Mouse (Mus musculus): ENCODE measurements around the gene Inip.
"Not testable (repeated sequence)": the region's sequence is repeated elsewhere in the genome, so short reads cannot be mapped to it uniquely, and the experiment has no call there.

Inip gene

GRCm38 (mm10) chr4:59808396-59808795, 7.0 kb upstream of the Inip start:
- peak; percentile 69 for DNase-seq (ENCODE audit: low read depth, low spot score)

- no peak for DNase-seq (ENCODE audit: low read depth, low spot score)
These were observed 6.1 kb upstream of the Inip start for GRCm38 (mm10) chr4:59807521-59807920.

DNA sequence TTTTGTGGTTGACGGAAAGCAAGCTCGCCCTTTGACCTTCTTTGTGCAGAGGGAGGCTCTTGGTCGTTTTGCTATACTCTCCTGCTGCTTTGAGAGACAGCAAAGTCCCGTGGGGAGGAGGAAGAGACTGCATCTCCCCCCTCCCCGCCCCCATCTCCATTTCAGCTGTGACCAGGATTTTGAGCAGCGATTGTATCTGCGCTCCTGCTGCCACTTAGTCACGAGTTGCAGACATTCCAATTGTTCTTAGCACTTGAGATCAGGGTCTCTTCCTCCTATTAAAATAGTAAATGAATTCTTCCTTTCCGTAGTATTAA, 5.4 kb upstream of the Inip start:
- DNase-seq (ENCODE audit: low read depth, low spot score) = no peak

DNA sequence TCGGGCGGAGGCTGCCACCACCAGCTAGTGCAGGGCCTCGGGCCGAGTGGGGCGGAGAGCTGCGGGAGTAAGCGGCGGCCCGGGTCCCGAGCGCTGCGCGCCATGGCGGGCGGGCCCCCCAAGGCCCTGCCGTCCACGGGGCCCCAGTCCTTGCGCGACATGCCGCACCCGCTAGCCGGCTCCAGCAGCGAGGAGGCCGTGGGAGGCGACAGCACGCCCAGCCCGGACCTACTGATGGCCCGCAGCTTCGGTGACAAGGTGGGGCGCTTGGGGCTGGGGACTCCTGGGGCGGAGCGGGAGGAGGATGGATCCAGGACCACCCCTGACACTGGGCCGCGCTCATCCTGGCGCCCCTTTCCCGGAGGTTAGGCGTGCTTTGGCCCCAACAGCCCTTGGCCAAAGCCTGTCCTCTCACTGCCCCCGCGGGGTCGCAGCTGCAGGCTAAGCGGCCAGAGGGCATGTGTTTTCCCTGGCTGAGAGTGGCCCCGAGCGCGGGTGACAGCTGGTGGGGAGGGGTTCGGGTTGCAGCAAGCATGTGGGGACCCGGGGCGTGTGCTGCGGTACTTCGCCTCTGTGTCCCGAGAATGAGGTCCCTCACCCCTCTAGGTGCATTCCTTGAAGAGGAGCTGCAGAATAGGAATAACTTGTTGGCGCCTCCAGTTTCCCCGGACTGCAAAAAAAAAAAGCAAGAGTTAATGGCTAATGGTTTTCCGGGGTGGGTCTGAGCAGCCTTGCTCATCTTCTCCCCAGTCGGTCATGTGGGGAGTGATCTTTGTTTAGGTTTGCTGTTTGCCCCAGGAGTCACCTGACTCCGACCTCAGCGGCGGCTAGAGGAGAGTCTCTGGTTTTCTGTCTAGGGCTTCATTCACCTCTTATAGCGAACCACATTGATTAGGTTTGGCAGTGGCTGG, 4.8 kb upstream of the Inip start:
- DNase-seq (ENCODE audit: low read depth, low spot score) = peak; percentile 79

DNA sequence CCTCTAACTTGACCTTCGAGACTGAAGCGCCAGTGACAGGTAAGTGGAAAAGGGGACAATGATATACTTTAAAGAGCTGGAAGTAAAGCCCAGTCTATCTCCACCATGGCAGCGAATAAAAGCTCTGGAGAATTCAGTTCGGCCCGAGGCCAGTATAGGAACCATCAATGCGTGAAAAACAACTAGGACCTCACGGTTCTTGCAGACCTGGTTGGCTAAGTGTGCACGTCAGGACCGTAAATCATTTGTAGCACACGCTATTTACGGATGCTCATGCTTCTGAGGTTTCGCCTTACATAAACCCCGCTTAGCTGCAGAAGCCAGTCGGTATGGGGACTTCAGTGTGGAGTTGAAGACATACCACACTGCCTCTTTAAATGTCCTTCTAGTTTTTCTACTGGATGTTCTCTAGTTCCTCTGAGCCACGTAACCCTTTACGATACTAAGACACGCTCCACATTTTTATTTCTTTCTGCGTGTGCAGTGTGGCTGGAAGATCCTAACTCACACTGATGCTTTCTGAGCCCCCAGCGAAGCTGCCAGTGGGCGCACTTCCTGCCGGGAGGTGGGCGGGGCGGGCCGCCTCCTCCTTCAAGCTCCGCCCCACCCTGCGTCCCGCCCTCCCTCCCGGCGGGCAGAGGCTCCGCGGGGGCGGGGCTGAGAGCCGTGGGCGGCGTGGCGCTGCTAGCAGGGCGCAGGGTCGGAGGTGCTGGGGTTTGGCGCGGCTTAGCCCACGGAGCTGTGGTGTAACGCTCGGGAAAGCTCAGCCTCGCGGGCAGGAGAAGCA, 4.0 kb upstream of the Inip start, which contains the start of gene Snx30:
Gene Snx30 (plus strand): TSS at position 660 of the 787 bp plus-strand sequence.
- peak; percentile 88 for DNase-seq (ENCODE audit: low read depth, low spot score)

DNA sequence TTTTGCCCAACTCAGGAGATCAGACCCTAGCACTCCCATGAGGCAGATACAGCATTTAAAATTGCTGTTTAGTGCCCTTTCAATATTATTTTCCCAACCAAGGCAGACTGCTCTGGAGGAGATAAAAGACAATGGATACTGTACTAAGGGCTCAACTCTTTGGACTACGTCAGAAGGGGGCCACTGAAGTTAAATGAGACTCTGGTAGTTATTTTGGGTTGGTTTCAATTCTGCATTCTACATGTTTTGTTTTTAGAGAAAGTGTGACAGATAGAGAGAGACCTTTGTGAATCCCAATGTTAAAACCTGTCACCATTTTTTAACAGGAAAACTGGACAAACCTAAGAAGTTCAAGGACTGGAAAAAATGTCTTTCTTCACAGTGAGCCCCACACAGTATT, 3.4 kb upstream of the Inip start:
- DNase-seq (ENCODE audit: low read depth, low spot score) = no peak

GRCm38 (mm10) chr4:59803358-59803757, 2.0 kb upstream of the Inip start:
- DNase-seq (ENCODE audit: low read depth, low spot score) = no peak

DNA sequence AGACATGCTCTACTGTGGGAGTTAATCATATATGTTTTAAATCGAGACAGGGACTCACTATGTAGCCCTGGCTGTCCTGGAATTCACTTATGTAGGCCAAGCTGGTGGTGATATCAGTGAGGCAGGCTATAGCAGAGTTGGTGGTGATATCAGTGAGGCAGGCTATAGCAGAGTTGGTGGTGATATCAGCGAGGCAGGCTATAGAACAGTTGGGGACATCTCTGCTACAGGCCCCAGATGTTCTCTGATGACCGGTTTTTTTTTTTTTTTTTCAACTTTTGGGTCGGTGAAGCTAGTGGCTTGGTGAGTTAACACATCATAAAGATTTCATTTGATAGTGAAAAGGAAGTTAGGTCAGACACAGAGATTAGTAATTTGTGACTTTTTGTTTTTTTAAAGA, 1.4 kb upstream of the Inip start:
- no peak for DNase-seq (ENCODE audit: low read depth, low spot score)

GRCm38 (mm10) chr4:59802107-59802506, 718 bp upstream of the Inip start:
- DNase-seq (ENCODE audit: low read depth, low spot score) = no peak

DNA sequence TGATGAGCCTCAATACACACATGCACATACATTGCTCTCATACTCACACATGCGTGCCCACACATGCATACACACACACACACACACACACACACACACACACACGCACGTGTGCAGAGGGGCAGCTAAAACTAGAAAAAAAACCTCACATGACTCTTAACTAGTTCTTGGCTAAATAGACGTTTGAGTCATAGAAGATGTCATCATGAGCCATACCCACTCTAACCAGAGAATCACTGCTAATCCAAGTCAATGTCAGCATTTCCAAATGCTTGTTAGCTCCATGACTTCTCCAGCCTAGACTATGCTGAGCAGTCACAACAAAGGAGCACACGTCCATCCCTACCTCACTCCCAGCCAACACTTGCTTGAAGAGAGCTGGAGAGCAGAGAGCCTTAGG, 1.2 kb downstream of the Inip start:
- DNase-seq (ENCODE audit: low read depth, low spot score) = no peak

GRCm38 (mm10) chr4:59795788-59796455, 5.5 kb downstream of the Inip start:
- DNase-seq (ENCODE audit: low read depth, low spot score) = no peak

GRCm38 (mm10) chr4:59794116-59794515, 7.3 kb downstream of the Inip start:
- DNase-seq (ENCODE audit: low read depth, low spot score) = peak; percentile 70

DNA sequence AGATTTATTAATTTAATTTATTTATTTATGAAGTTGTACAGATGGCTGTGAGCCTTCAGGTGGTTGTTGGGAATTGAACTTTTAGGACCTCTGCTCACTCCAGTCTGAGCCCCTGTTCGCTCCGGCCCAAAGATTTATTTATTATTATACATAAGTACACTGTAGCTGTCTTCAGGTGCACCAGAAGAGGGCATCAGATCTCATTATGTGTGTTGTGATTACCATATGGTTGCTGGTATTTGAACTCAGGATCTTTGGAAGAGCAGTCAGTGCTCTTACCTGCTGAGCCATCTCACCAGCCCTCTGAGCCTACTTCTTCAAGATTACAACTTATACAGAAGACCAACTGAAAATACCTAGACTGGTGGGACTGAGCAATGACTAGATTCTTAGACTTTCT, 7.8 kb downstream of the Inip start:
- DNase-seq (ENCODE audit: low read depth, low spot score) = not testable (repeated sequence)

- no peak for DNase-seq (ENCODE audit: low read depth, low spot score)
These were observed 12.4 kb downstream of the Inip start for GRCm38 (mm10) chr4:59789015-59789414.

DNA sequence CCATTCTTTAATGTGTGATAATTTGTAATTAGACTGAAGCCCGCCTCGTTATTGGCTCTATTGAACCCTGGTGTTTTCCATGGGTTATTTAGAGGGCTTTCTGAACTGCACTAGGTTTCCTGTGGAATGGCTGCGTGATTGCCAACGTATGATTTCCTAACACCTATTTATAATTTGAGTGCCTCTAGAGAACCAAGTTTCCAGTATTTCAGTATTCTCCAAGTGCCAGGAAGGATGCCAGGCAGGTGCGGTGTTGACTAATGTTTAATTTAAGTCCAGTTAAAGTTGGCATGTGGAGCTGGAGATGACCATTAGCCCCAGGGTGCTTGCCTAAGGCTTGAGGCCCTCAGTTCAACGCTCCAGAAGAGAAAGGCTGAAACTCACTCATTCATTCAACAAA, 14.3 kb downstream of the Inip start:
- DNase-seq (ENCODE audit: low read depth, low spot score) = no peak

- peak; percentile 59 for DNase-seq (ENCODE audit: low read depth, low spot score)
These were observed 14.7 kb downstream of the Inip start for GRCm38 (mm10) chr4:59786661-59787060.

GRCm38 (mm10) chr4:59785412-59785811, 16.0 kb downstream of the Inip start:
- DNase-seq (ENCODE audit: low read depth, low spot score) = peak; percentile 70

DNA sequence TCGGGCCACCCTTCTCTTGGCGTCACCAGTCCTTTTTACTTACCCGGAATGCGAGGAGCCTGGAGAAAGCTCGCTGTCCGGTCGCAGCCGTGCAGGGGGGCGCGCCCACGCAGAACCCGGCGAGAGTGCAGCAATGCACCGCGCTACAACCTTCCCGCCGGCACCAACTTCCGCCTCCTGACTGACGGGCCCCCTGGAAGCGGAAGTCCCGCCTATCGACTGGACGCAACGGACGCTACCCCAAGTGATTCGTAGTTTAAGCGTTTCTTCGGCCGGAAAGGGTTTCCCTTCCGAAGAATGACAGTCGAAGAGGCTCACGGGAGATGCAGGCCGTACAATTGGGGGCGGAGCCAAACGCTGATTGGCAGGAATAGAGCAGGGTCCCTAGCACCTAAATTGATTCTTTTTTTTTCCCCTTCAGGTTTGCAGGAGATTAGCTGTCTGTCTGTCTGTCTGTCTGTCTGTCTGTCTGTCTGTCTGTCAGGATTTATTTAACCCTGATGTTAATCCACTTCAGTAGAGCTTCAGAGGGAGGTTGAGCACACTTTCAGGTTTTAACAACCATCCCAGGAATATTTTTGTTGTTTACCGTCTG, 17.6 kb downstream of the Inip start:
- DNase-seq (ENCODE audit: low read depth, low spot score) = peak; percentile 99

- peak; percentile 83 for DNase-seq (ENCODE audit: low read depth, low spot score)
These were observed 18.3 kb downstream of the Inip start for GRCm38 (mm10) chr4:59782853-59783684.

DNA sequence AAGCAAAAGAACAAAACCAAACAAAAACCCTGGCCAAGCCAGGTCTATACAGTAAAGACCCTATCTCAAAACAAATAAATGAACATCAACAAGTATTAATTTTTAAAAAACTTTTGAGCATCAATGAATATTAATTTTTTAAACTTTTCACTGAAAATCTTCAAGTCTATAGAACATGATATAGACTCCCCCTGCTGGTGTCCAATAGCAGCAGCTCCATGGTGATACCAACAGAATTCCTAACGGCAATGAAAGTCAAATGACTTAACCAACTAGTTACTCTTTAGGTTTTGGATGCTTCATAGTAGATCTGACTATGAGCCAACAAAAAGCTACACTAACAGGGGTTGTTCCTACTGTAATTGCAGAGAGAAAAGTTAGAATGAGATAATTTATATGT, 20.8 kb downstream of the Inip start:
- DNase-seq (ENCODE audit: low read depth, low spot score) = peak; percentile 41

GRCm38 (mm10) chr4:59777828-59778227, 23.6 kb downstream of the Inip start:
- no peak for DNase-seq (ENCODE audit: low read depth, low spot score)

Data from R1 (cell line).